Mouse (Mus musculus): ENCODE data around the gene Gatad2a. TPM values are rescaled to one million over a fixed set of nuclear protein-coding genes. Genes with fewer than 3 reads are reported as not detected.

Gene Gatad2a
- polyA plus RNA-seq, 1 experiment from 2014 or later: 18.9 TPM

GRCm38 (mm10) chr8:69870907-69871306 is 125.3 kb downstream of the Gatad2a start:
- no peak overlapping the region for H3K4me3 ChIP-seq (ENCODE audit: low read depth, low read length)
- H3K9ac ChIP-seq (ENCODE audit: low read depth, low read length): no peak overlapping the region
- no peak overlapping the region for H3K27ac ChIP-seq (ENCODE audit: low read length)
- 75% methylated on average over 6 of the region's 6 CpGs for WGBS (ENCODE audit: insufficient replicate concordance)
- ATAC-seq (ENCODE audit: low read depth): no peak
- H3K27me3 ChIP-seq (ENCODE audit: control insufficient read depth, insufficient read depth, low read depth, low read length): no peaks in the 10 kb centered on the region
- H3K36me3 ChIP-seq (ENCODE audit: control insufficient read depth, insufficient read depth): no peaks in the 10 kb centered on the region
- no peaks in the 10 kb centered on the region for H3K4me1 ChIP-seq (ENCODE audit: control insufficient read depth, low read depth, low read length)
- no peaks in the 10 kb centered on the region for H3K9me3 ChIP-seq (replicated peaks; ENCODE audit: control insufficient read depth, low read length)
- no peak overlapping the region for H3K4me2 ChIP-seq (ENCODE audit: low read depth, low read length)

DNA sequence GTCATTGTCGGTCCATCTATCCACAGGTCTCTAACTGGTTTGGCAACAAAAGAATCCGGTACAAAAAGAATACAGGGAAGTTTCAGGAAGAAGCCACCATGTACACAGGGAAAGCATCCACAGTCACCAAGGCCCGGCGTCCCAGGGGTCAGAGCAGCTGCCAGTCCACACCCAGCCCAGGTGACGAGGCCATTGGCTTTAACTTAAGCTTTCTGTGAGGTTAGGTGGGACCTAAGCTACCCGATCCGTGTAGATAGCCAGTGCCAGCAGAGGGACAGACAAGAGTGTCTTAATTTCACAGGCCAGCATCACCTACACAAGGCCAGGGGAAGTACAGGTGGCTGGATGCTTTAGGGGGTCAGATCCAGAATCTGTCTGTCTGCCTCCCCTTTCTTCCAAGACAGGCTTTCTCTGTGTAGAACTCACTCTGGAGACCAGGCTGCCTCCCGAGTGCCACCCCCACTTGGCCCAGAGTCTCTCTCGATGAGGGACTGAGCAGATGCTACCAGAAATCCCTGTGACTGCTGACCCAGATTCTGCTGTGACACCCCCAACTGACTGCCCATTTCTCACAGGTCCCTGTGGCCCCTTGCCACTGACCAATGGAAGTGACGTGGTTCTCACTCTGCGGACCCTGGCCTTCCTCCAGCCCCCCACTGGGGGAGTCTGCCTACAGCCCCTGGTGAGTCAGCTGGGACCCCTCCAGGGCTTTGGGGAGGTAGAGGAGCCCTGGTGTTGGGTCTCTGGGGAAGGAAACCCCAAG is 126.0 kb downstream of the Gatad2a start:
- Histone ChIP-seq H3K27me3 (ENCODE audit: control insufficient read depth, insufficient read depth, low read depth, low read length) (no peaks in the 10 kb centered on the region), H3K4me2 (ENCODE audit: low read depth, low read length) (no peak overlapping the region), H3K36me3 (ENCODE audit: control insufficient read depth, insufficient read depth) (no peaks in the 10 kb centered on the region), H3K4me1 (ENCODE audit: control insufficient read depth, low read depth, low read length) (no peaks in the 10 kb centered on the region), H3K4me3 (ENCODE audit: low read depth, low read length) (no peak overlapping the region), H3K9me3 (replicated peaks; ENCODE audit: control insufficient read depth, low read length) (no peaks in the 10 kb centered on the region), H3K9ac (ENCODE audit: low read depth, low read length) (no peak overlapping the region), H3K27ac (ENCODE audit: low read length) (no peak overlapping the region)
- 67% methylated on average over 11 of the region's 11 CpGs for WGBS (ENCODE audit: insufficient replicate concordance)
- no peak for ATAC-seq (ENCODE audit: low read depth)

- Histone ChIP-seq H3K4me2 (ENCODE audit: low read depth, low read length) (no peak overlapping the region), H3K9me3 (replicated peaks; ENCODE audit: control insufficient read depth, low read length) (no peaks in the 10 kb centered on the region), H3K4me3 (ENCODE audit: low read depth, low read length) (no peak overlapping the region), H3K4me1 (ENCODE audit: control insufficient read depth, low read depth, low read length) (peaks cover 5% of the 10 kb centered on the region; the same call in 1 of the 2 replicates), H3K27me3 (ENCODE audit: control insufficient read depth, insufficient read depth, low read depth, low read length) (no peaks in the 10 kb centered on the region), H3K9ac (ENCODE audit: low read depth, low read length) (no peak overlapping the region), H3K27ac (ENCODE audit: low read length) (no peak overlapping the region), H3K36me3 (ENCODE audit: control insufficient read depth, insufficient read depth) (no peaks in the 10 kb centered on the region)
- ATAC-seq (ENCODE audit: low read depth): no peak
- WGBS (ENCODE audit: insufficient replicate concordance): 74% methylated on average over 5 of the region's 5 CpGs
Measured at GRCm38 (mm10) chr8:69867696-69868326, 128.4 kb downstream of the Gatad2a start.

DNA sequence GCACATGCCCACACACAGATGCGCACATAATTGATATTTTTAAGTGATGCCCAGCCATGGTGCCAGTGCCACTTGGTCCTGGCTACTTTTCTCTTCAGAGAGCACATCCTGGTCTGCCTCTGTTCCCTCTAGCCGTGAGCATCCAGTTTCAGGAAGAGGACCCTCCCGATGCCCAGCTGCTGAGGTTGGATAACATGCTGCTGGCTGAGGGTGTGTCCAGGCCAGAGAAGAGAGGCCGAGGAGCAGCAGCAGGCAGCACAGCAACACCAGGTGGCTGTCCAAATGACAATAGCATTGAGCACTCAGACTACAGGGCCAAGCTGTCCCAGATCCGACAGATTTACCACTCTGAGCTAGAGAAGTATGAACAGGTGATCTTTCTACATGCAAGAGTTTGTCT is 132.0 kb downstream of the Gatad2a start:
- 60% methylated on average over 5 of the region's 5 CpGs for WGBS (ENCODE audit: insufficient replicate concordance)
- ATAC-seq (ENCODE audit: low read depth): no peak
- H3K4me3 ChIP-seq (ENCODE audit: low read depth, low read length): no peak overlapping the region
- H3K4me1 ChIP-seq (ENCODE audit: control insufficient read depth, low read depth, low read length): peaks cover 5% of the 10 kb centered on the region; the same call in 1 of the 2 replicates
- H3K27ac ChIP-seq (ENCODE audit: low read length): no peak overlapping the region
- H3K4me2 ChIP-seq (ENCODE audit: low read depth, low read length): no peak overlapping the region
- H3K9me3 ChIP-seq (replicated peaks; ENCODE audit: control insufficient read depth, low read length): no peaks in the 10 kb centered on the region
- H3K27me3 ChIP-seq (ENCODE audit: control insufficient read depth, insufficient read depth, low read depth, low read length): no peaks in the 10 kb centered on the region
- H3K9ac ChIP-seq (ENCODE audit: low read depth, low read length): no peak overlapping the region
- H3K36me3 ChIP-seq (ENCODE audit: control insufficient read depth, insufficient read depth): no peaks in the 10 kb centered on the region

GRCm38 (mm10) chr8:69863387-69864020 is 132.7 kb downstream of the Gatad2a start:
- Histone ChIP-seq H3K9ac (ENCODE audit: low read depth, low read length) (no peak overlapping the region), H3K4me2 (ENCODE audit: low read depth, low read length) (no peak overlapping the region), H3K4me3 (ENCODE audit: low read depth, low read length) (no peak overlapping the region), H3K36me3 (ENCODE audit: control insufficient read depth, insufficient read depth) (no peaks in the 10 kb centered on the region), H3K9me3 (replicated peaks; ENCODE audit: control insufficient read depth, low read length) (no peaks in the 10 kb centered on the region), H3K4me1 (ENCODE audit: control insufficient read depth, low read depth, low read length) (peaks cover 5% of the 10 kb centered on the region; the same call in 1 of the 2 replicates), H3K27me3 (ENCODE audit: control insufficient read depth, insufficient read depth, low read depth, low read length) (no peaks in the 10 kb centered on the region), H3K27ac (ENCODE audit: low read length) (no peak overlapping the region)
- 54% methylated on average over 5 of the region's 5 CpGs for WGBS (ENCODE audit: insufficient replicate concordance)
- ATAC-seq (ENCODE audit: low read depth): peak; percentile 51; the same call in 1 of the 2 replicates

DNA sequence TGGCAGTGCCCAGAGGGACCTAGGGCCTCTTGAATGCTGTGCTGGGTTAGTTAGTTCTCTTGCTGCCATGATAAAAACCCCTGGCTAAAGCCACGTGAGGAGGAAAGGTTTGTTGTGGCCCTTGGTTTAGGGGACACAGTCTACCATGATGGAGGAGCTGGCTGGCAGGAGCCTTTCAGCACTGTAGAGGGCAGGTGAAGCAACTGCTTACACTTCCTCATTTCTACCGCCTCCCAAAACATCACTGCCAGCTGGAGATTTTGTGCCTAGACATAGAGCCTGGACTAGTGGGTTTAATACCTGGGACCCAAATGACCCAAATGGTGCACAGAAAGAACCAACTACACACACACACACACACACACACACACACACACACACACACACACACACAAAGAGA is 134.9 kb downstream of the Gatad2a start:
- Histone ChIP-seq H3K4me3 (ENCODE audit: low read depth, low read length) (no peak overlapping the region), H3K27ac (ENCODE audit: low read length) (no peak overlapping the region), H3K9me3 (replicated peaks; ENCODE audit: control insufficient read depth, low read length) (no peaks in the 10 kb centered on the region), H3K9ac (ENCODE audit: low read depth, low read length) (no peak overlapping the region), H3K4me1 (ENCODE audit: control insufficient read depth, low read depth, low read length) (peaks cover 5% of the 10 kb centered on the region; the same call in 1 of the 2 replicates), H3K4me2 (ENCODE audit: low read depth, low read length) (no peak overlapping the region), H3K27me3 (ENCODE audit: control insufficient read depth, insufficient read depth, low read depth, low read length) (no peaks in the 10 kb centered on the region), H3K36me3 (ENCODE audit: control insufficient read depth, insufficient read depth) (no peaks in the 10 kb centered on the region)
- ATAC-seq (ENCODE audit: low read depth): no peak
- 31% methylated on average over 2 of the region's 2 CpGs for WGBS (ENCODE audit: insufficient replicate concordance)

DNA sequence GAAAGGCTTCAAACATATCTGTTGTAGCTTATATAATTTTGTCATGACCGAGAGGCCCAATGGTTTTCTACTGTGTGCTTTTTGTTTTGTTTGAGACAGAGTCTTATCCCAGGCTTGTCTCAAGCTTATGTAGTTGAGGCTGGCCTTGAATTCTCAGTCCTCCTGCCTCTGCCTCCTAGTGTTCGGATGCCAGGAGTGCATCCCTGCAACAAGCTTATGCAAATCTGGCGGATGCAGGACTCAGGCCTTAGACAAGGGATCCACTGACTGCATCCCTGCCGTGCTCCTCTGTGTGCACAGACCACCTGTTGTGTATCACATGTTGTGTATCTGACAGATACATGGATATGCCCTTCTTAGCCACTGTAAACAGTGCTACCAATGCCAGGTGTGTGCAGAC is 135.4 kb downstream of the Gatad2a start:
- 60% methylated on average over 4 of the region's 4 CpGs for WGBS (ENCODE audit: insufficient replicate concordance)
- Histone ChIP-seq H3K4me3 (ENCODE audit: low read depth, low read length) (no peak overlapping the region), H3K36me3 (ENCODE audit: control insufficient read depth, insufficient read depth) (no peaks in the 10 kb centered on the region), H3K4me1 (ENCODE audit: control insufficient read depth, low read depth, low read length) (peaks cover 5% of the 10 kb centered on the region; the same call in 1 of the 2 replicates), H3K9me3 (replicated peaks; ENCODE audit: control insufficient read depth, low read length) (no peaks in the 10 kb centered on the region), H3K4me2 (ENCODE audit: low read depth, low read length) (no peak overlapping the region), H3K27me3 (ENCODE audit: control insufficient read depth, insufficient read depth, low read depth, low read length) (no peaks in the 10 kb centered on the region), H3K27ac (ENCODE audit: low read length) (no peak overlapping the region), H3K9ac (ENCODE audit: low read depth, low read length) (no peak overlapping the region)
- ATAC-seq (ENCODE audit: low read depth): no peak

All from liver, embryonic 16.5 days (tissue).